Mouse (Mus musculus) embryo, embryonic 11.5 days (tissue): ENCODE data around the gene Cox5b.
"Not testable (repeated sequence)": the region's sequence is repeated elsewhere in the genome, so short reads cannot be mapped to it uniquely, and the experiment has no call there.

ENCODE experiments used
- DNase-seq: peaks from one replicate; pipeline ENCODE4 v3.0.0-alpha.2; 2012; ENCODE audit warnings: low read depth, low spot score

Gene Cox5b

GRCm38 (mm10) chr1:36691271-36692155, at the start of gene Cox5b:
Cox5b (plus strand) TSS chr1:36691449.
- peak; percentile 98 for DNase-seq

- no peak for DNase-seq
These were observed 47.2 kb upstream of the Cox5b start for GRCm38 (mm10) chr1:36643957-36644614.

GRCm38 (mm10) chr1:36644615-36645007, 46.6 kb upstream of the Cox5b start:
- DNase-seq = no peak

- DNase-seq = no peak
These were observed 45.0 kb upstream of the Cox5b start for GRCm38 (mm10) chr1:36646285-36646684.

- DNase-seq = no peak
These were observed 43.6 kb upstream of the Cox5b start for GRCm38 (mm10) chr1:36647631-36648030.

- no peak for DNase-seq
These were observed 36.2 kb upstream of the Cox5b start for GRCm38 (mm10) chr1:36655039-36655438.

- no peak for DNase-seq
These were observed 35.0 kb upstream of the Cox5b start for GRCm38 (mm10) chr1:36656233-36656632.

GRCm38 (mm10) chr1:36657658-36658415, 33.4 kb upstream of the Cox5b start:
- no peak for DNase-seq

GRCm38 (mm10) chr1:36658621-36659399, 32.4 kb upstream of the Cox5b start:
- DNase-seq = no peak

GRCm38 (mm10) chr1:36664457-36664856, 26.8 kb upstream of the Cox5b start:
- DNase-seq = no peak

- no peak for DNase-seq
These were observed 26.0 kb upstream of the Cox5b start for GRCm38 (mm10) chr1:36665165-36665723.

GRCm38 (mm10) chr1:36665934-36666333, 25.3 kb upstream of the Cox5b start:
- DNase-seq = no peak

- not testable (repeated sequence) for DNase-seq
These were observed 23.2 kb upstream of the Cox5b start for GRCm38 (mm10) chr1:36668007-36668406.

- DNase-seq = no peak
These were observed 21.0 kb upstream of the Cox5b start for GRCm38 (mm10) chr1:36670256-36670655.

- DNase-seq = no peak
These were observed 20.0 kb upstream of the Cox5b start for GRCm38 (mm10) chr1:36671260-36671659.

- no peak for DNase-seq
These were observed 18.4 kb upstream of the Cox5b start for GRCm38 (mm10) chr1:36672648-36673350.

GRCm38 (mm10) chr1:36674936-36675335, 16.3 kb upstream of the Cox5b start:
- DNase-seq = no peak

- DNase-seq = no peak
These were observed 10.4 kb upstream of the Cox5b start for GRCm38 (mm10) chr1:36680893-36681292.

- no peak for DNase-seq
These were observed 8.5 kb upstream of the Cox5b start, which contains the start of gene Fam178b for GRCm38 (mm10) chr1:36682620-36683355. Fam178b (minus strand) TSS chr1:36683183.
